Mouse (Mus musculus) myocyte (in vitro differentiated cells): ENCODE data around the gene Ube2s. TPM values are rescaled to one million over a fixed set of nuclear protein-coding genes. Genes with fewer than 3 reads are reported as not detected.
"Not testable (repeated sequence)": the region's sequence is repeated elsewhere in the genome, so short reads cannot be mapped to it uniquely, and the experiment has no call there.

Source experiments
- H3K27me3 ChIP-seq: one replicate; pipeline ENCODE4 v1.6.1; 2011; ENCODE audit not compliant: control insufficient read depth, insufficient read depth, insufficient read length
- H3K36me3 ChIP-seq: one replicate; pipeline ENCODE4 v1.6.1; 2011; ENCODE audit not compliant: control insufficient read depth, insufficient read depth
- H3K4me2 ChIP-seq: one replicate; pipeline ENCODE4 v1.6.1; 2011; ENCODE audit warnings: low read depth, control low read depth
- H3K4me3 ChIP-seq: one replicate; pipeline ENCODE4 v1.5.1; 2011; ENCODE audit warnings: mild to moderate bottlenecking, control low read depth, moderate library complexity
- H3K79me2 ChIP-seq: one replicate; pipeline ENCODE4 v1.6.1; 2011; ENCODE audit not compliant: control insufficient read depth, insufficient read depth
- H3ac ChIP-seq: one replicate; pipeline ENCODE4 v1.6.1; 2011; ENCODE audit not compliant: control insufficient read depth, insufficient read length
- CEBPB ChIP-seq: IDR thresholded peaks from 2 replicates; pipeline ENCODE4 v1.6.1; 2011; ENCODE audit warnings: mild to moderate bottlenecking, moderate library complexity; ENCODE audit not compliant: poor library complexity, insufficient read depth, severe bottlenecking
- E2F4 ChIP-seq: IDR thresholded peaks from one replicate; pipeline ENCODE4 v1.6.1; 2011; ENCODE audit warnings: mild to moderate bottlenecking, control low read depth, moderate library complexity; ENCODE audit not compliant: insufficient read depth
- MAX ChIP-seq: IDR thresholded peaks from one replicate; pipeline ENCODE4 v1.6.1; 2011; ENCODE audit warnings: low read depth, mild to moderate bottlenecking, control low read depth
- MYOD1 ChIP-seq, 3 experiments: IDR thresholded peaks; one replicate each; pipeline ENCODE4 v1.6.1; 2011; ENCODE audit warnings: control low read depth in 2 of 3, low read depth in 2 of 3, mild to moderate bottlenecking in 2 of 3, moderate library complexity in 1 of 3; ENCODE audit not compliant: insufficient read length in 2 of 3, control insufficient read depth in 1 of 3
- MYOG ChIP-seq, 3 experiments: IDR thresholded peaks; one replicate each; pipeline ENCODE4 v1.6.1; 2011; ENCODE audit warnings: control low read depth in 2 of 3, low read depth in 2 of 3, mild to moderate bottlenecking in 2 of 3; ENCODE audit not compliant: insufficient read length in 2 of 3, control insufficient read depth in 1 of 3, insufficient read depth in 1 of 3
- POLR2A ChIP-seq: IDR thresholded peaks from one replicate; pipeline ENCODE4 v1.6.1; 2011; ENCODE audit warnings: low read depth, mild to moderate bottlenecking, control low read depth, moderate library complexity; ENCODE audit not compliant: insufficient read length
- POLR2AphosphoS2 ChIP-seq: IDR thresholded peaks from one replicate; pipeline ENCODE4 v1.6.1; 2011; ENCODE audit warnings: low read depth, control low read depth; ENCODE audit not compliant: insufficient read length
- REST ChIP-seq: IDR thresholded peaks from one replicate; pipeline ENCODE4 v1.6.1; 2011; ENCODE audit warnings: mild to moderate bottlenecking, control low read depth, moderate library complexity; ENCODE audit not compliant: insufficient read depth, insufficient read length
- SRF ChIP-seq: IDR thresholded peaks from one replicate; pipeline ENCODE4 v1.6.1; 2011; ENCODE audit warnings: low read depth; ENCODE audit not compliant: control insufficient read depth, insufficient read length
- TCF12 ChIP-seq: IDR thresholded peaks from one replicate; pipeline ENCODE4 v1.6.1; 2011; ENCODE audit warnings: mild to moderate bottlenecking, control low read depth; ENCODE audit not compliant: poor library complexity, insufficient read depth, severe bottlenecking
- TCF3 ChIP-seq: IDR thresholded peaks from one replicate; pipeline ENCODE4 v1.6.1; 2011; ENCODE audit warnings: low read depth, control low read depth; ENCODE audit not compliant: insufficient read length
- USF1 ChIP-seq: IDR thresholded peaks from one replicate; pipeline ENCODE4 v1.6.1; 2011; ENCODE audit warnings: low read depth, mild to moderate bottlenecking, control low read depth, moderate library complexity
- polyA plus RNA-seq: library from polyadenylated mRNA; unstranded; fragments of >200 nt; fragmentation: generic; extraction: Trizol; gene quantifications from one replicate; pipeline ENCODE4 v1.2.1, GENCODE M21; 2012; ENCODE audit warnings: missing spikeins

Ube2s gene
- polyA plus RNA-seq, 1 experiment, result 261 TPM

GRCm38 (mm10) chr7:4821690-4822089 lies 9.3 kb upstream of the Ube2s start:
- Histone ChIP-seq H3K4me2 (no peak overlapping the region), H3K4me3 (no peak overlapping the region), H3K79me2 (no peaks in the 10 kb centered on the region), H3ac (no peak overlapping the region), H3K36me3 (no peaks in the 10 kb centered on the region), H3K27me3 (no peaks in the 10 kb centered on the region)
- no peak for TF ChIP-seq E2F4
- no peak for TF ChIP-seq TCF12
- no peak for TF ChIP-seq REST
- no peak for TF ChIP-seq USF1
- no peak for TF ChIP-seq MYOG (IDR thresholded peaks at IDR 0.05; ENCODE audit: control insufficient read depth in 1 of 3, insufficient read depth in 1 of 3, insufficient read length in 2 of 3, low read depth in 2 of 3)
- TF ChIP-seq TCF3, result no peak
- no peak for TF ChIP-seq MAX
- TF ChIP-seq MYOD1 (IDR thresholded peaks at IDR 0.05; ENCODE audit: control insufficient read depth in 1 of 3, insufficient read length in 2 of 3, low read depth in 2 of 3), result no peak
- no peak for TF ChIP-seq POLR2AphosphoS2
- TF ChIP-seq POLR2A, result no peak
- TF ChIP-seq SRF, result no peak

GRCm38 (mm10) chr7:4820925-4821324 lies 8.5 kb upstream of the Ube2s start:
- H3K36me3 ChIP-seq, H3ac ChIP-seq: not testable (repeated sequence)

GRCm38 (mm10) chr7:4816559-4816958 lies 4.2 kb upstream of the Ube2s start:
- TF ChIP-seq TCF12 (no peak), POLR2A (no peak)
- no peaks in the 10 kb centered on the region for H3K27me3 ChIP-seq
- no peaks in the 10 kb centered on the region for H3K36me3 ChIP-seq
- H3K79me2 ChIP-seq, result peaks cover 5% of the 10 kb centered on the region
- H3K4me3 ChIP-seq, result no peak overlapping the region
- H3ac ChIP-seq, result no peak overlapping the region
- H3K4me2 ChIP-seq, result no peak overlapping the region

More at GRCm38 (mm10) chr7:4820925-4821324, 8.5 kb upstream of the Ube2s start:
- not testable (repeated sequence) for H3K79me2 ChIP-seq, H3K27me3 ChIP-seq, H3K4me2 ChIP-seq, H3K4me3 ChIP-seq

GRCm38 (mm10) chr7:4813105-4813791 lies 858 bp upstream of the Ube2s start:
- peaks cover 30% of the 10 kb centered on the region for H3K79me2 ChIP-seq
- peak overlapping the region; percentile 93 for H3K4me3 ChIP-seq
- no peak for TF ChIP-seq MYOD1 (IDR thresholded peaks at IDR 0.05; ENCODE audit: control insufficient read depth in 1 of 3, insufficient read length in 2 of 3, low read depth in 2 of 3)
- peaks cover 18% of the 10 kb centered on the region for H3K36me3 ChIP-seq
- H3K27me3 ChIP-seq, result no peaks in the 10 kb centered on the region
- peak overlapping the region; percentile 88 for H3K4me2 ChIP-seq
- H3ac ChIP-seq, result peak overlapping the region; percentile 86

- TF ChIP-seq USF1 (no peak), TCF12 (no peak)
- peak overlapping the region; percentile 86 for H3K4me2 ChIP-seq
- H3K36me3 ChIP-seq, result peaks cover 21% of the 10 kb centered on the region
- peaks cover 30% of the 10 kb centered on the region for H3K79me2 ChIP-seq
- H3K4me3 ChIP-seq, result peak overlapping the region; percentile 93
- peak overlapping the region; percentile 86 for H3ac ChIP-seq
- H3K27me3 ChIP-seq, result no peaks in the 10 kb centered on the region
These were observed 518 bp downstream of the Ube2s start for GRCm38 (mm10) chr7:4811842-4812302.

- peak overlapping the region; percentile 93 for H3K4me3 ChIP-seq
- peak overlapping the region; percentile 86 for H3ac ChIP-seq
- H3K27me3 ChIP-seq, result not testable (repeated sequence)
- peak overlapping the region; percentile 86 for H3K4me2 ChIP-seq
- H3K79me2 ChIP-seq, result peaks cover 30% of the 10 kb centered on the region
- H3K36me3 ChIP-seq, result peaks cover 27% of the 10 kb centered on the region
These were observed 1.3 kb downstream of the Ube2s start for GRCm38 (mm10) chr7:4811131-4811530.

GRCm38 (mm10) chr7:4806716-4807115 lies 5.7 kb downstream of the Ube2s start:
- TF ChIP-seq MYOD1 (IDR thresholded peaks at IDR 0.05; ENCODE audit: control insufficient read depth in 1 of 3, insufficient read length in 2 of 3, low read depth in 2 of 3) (no peak), E2F4 (no peak), REST (no peak), POLR2AphosphoS2 (no peak), MAX (no peak), CEBPB (no peak), TCF12 (no peak), SRF (no peak), USF1 (no peak), POLR2A (no peak), TCF3 (no peak), MYOG (IDR thresholded peaks at IDR 0.05; ENCODE audit: control insufficient read depth in 1 of 3, insufficient read depth in 1 of 3, insufficient read length in 2 of 3, low read depth in 2 of 3) (no peak)
- Histone ChIP-seq H3K4me2 (no peak overlapping the region), H3K4me3 (no peak overlapping the region), H3K79me2 (peaks cover 27% of the 10 kb centered on the region), H3K27me3 (no peaks in the 10 kb centered on the region), H3K36me3 (peaks cover 30% of the 10 kb centered on the region), H3ac (no peak overlapping the region)
